Mouse (Mus musculus) thymus, postnatal 25 days (tissue): ENCODE measurements around the gene Ubac2.

Experiments
- DNase-seq: peaks from one replicate; pipeline ENCODE4 v3.0.0; 2022

Gene Ubac2

DNA sequence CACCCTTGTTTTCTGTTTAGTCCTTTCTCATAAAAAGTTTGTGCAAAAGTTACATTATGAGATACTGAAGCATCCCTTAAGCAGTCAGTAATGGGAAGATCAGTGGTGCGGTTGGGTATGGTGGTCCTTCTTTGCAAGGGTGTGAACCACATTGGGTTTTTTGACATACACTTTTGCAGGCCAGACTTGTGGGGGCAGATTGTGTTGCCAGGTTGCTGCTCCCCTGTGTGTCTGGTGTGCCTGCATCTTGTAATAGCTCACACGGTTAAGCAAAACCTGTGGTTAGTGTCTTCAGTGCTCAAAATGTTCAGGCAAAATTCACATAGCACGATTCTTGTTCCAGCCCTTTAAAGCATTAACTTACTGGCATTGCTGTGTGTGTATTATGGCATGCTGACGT lies 16.9 kb downstream of the Ubac2 start:
- no peak for DNase-seq

- DNase-seq: no peak
These were observed 18.0 kb downstream of the Ubac2 start for GRCm38 (mm10) chr14:121896126-121897090.

GRCm38 (mm10) chr14:121897773-121898172 lies 19.4 kb downstream of the Ubac2 start:
- DNase-seq: no peak

DNA sequence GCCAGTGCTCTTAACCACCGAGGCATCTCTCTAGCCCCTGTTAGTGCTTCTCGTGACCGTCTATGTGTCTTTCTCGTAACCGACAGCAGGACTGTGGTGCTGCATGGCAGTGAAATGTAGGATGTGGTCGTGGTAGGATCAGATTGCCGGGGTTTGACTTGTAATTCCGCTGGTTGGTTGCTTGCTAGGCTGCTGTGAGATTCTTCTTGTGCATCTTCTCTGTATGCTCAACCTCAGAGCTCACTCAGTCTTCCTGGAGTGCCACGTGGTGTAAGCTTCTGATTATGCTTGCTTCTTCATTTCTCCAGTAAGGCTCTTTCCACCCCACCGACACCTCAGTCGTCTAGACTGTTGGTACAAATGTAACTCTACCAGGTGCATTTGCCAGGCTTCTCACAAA lies 20.1 kb downstream of the Ubac2 start:
- DNase-seq: peak; percentile 47

DNA sequence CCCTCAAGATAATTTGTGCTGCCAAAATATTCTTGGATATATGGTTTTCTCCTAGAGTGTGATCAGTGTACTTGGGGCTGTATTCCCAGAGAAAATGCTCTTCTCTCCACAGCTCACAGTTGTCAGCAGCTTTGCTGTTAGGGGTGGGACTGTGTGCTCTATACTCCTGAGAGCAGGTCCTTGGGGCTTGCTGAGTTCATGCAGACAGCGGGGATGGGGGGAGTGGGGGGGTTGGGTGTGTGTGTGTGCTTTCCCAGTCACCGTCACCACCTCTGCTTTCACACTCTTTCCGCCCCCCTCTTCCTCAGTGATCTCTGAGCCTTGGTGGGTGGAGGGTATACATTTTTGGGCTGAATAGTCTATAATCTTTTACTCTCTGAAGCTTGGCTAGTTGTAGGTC lies 20.7 kb downstream of the Ubac2 start:
- no peak for DNase-seq

GRCm38 (mm10) chr14:121901511-121901910 lies 23.1 kb downstream of the Ubac2 start:
- no peak for DNase-seq

DNA sequence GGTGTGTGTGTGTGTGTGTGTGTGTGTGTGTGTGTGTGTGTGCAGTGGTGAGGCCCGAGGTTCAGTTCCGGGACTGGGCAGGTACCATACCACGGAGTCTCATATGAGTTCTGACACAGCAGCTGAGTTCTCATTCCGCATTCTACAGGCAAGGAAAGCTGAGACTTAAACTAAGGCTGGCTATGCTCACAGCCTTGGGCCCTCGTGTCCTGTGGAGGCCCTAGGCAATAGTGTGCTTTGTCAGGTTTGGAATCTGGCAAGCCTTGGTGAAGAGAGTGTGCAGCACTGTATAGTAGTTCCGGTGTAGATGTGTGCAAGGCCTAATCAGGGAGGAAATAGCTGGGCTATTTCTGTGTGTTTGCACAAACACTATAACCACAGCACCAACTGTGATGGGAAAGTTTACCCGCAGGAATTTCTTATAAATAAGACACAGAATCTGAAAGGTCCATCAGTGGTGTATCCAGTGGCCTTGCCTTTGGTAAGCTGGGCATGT lies 25.0 kb downstream of the Ubac2 start:
- DNase-seq: peak; percentile 33

- no peak for DNase-seq
These were observed 26.3 kb downstream of the Ubac2 start for GRCm38 (mm10) chr14:121904754-121905153.

DNA sequence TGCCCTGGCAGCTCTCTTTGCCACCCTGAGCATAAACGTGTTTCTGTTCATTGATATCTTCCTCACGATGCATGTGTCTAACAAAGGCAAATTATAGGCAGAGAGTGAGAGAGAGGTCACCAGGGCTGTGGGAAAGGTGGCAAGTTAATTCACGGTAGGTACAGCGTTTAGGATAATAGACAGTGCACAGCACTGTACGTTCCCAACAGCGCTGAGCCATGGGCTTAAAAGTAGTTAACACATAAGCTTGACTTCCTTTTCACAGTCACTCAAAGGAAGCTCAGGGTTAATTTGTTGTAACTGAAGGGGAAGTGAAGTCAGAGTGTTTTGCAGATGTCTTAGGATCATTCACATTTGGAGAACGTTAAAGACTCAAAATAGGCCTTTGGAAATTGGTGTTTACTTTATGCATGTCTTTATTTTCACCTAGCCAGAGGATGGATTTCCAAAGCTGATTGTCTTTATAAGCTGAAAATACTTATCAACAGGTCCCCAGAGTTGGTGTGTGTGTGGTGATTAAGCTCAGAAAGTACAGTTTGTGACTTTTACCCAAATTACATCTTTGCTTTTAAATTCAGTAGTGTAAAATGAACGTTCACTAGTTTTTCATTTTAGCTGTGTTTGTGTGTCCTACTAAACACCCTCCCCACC lies 28.0 kb downstream of the Ubac2 start:
- DNase-seq: peak; percentile 50

- no peak for DNase-seq
These were observed 28.7 kb downstream of the Ubac2 start for GRCm38 (mm10) chr14:121906992-121907681.

- DNase-seq: no peak
These were observed 31.4 kb downstream of the Ubac2 start for GRCm38 (mm10) chr14:121909868-121910267.

DNA sequence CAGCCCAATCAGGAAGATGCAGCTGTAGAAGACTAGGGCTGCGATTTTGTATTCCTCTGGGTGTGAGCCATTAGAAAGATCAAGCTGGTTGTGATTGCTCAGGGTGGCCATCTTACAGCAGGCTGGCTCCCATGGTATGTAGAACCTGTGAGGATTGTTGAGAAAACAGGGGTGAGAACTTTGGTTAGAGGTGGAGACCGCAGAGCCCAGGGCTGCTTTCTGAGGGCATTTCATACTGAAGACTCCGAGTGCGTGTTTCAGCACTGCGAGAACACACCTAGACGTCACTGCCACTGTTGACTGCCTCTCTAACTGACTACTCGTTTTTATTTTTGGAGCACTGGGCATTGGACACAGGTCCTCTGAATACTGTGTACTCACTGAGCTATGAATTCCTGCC lies 34.1 kb downstream of the Ubac2 start:
- DNase-seq: no peak

DNA sequence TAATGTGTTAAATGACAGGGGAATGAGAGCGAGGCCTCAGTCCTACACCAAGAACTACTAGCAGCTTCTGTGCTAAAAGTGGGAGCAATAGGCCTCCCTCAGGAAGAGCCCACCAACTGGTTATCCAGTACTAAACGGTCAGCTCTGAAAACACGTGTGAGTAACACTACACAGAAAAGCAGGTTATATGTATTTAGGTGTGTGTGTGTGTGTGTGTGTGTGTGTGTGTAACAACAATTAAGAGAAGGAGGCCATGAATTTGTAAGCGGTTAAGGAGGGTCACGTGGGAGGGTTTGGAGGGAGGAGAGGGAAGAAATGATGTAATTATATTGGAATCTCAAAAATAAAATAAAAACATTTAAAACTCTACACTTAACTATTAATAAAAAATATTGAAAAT lies 36.7 kb downstream of the Ubac2 start:
- no peak for DNase-seq

- peak; percentile 59 for DNase-seq
These were observed 37.2 kb downstream of the Ubac2 start, which contains the start of gene Gpr18 for GRCm38 (mm10) chr14:121915621-121916020. Gpr18 (minus strand) TSS chr14:121915781.

GRCm38 (mm10) chr14:121916311-121917094 lies 38.1 kb downstream of the Ubac2 start:
- DNase-seq: no peak

GRCm38 (mm10) chr14:121918266-121918665 lies 39.8 kb downstream of the Ubac2 start:
- DNase-seq: no peak

GRCm38 (mm10) chr14:121919752-121920151 lies 41.3 kb downstream of the Ubac2 start:
- DNase-seq: no peak

- DNase-seq: no peak
These were observed 42.2 kb downstream of the Ubac2 start for GRCm38 (mm10) chr14:121920511-121921124.

- DNase-seq: no peak
These were observed 43.6 kb downstream of the Ubac2 start for GRCm38 (mm10) chr14:121922016-121922415.

GRCm38 (mm10) chr14:121922731-121923130 lies 44.3 kb downstream of the Ubac2 start:
- DNase-seq: no peak

- DNase-seq: no peak
These were observed 46.5 kb downstream of the Ubac2 start for GRCm38 (mm10) chr14:121924876-121925275.

DNA sequence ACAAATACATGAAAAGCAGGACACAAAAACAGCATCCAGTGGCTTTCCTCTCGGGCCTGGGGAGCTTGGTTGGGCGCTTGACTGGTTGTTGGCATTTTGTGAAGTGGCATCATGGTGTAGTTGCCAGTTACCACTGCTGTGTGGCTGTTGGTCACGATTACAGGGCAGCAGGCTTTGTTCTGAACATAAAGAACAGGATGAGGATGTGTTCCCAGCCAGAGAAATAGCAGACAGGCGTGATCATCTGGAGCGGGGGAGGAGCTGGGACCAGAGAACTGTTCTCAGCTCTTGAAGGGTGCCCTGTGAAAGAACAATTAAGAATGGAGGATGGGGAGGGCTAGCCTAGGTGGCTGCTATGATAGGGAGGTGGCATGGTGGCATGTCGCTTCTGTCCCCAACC lies 48.5 kb downstream of the Ubac2 start:
- DNase-seq: no peak
